Mouse (Mus musculus) E14TG2a.4 (cell line): ENCODE data around the gene Fjx1.

ENCODE experiments used
- CTCF ChIP-seq: conservative IDR thresholded peaks from 2 replicates; pipeline ENCODE4 v1.5.1; 2014; ENCODE audit warnings: low read length
- NANOG ChIP-seq: IDR thresholded peaks from 2 replicates; pipeline ENCODE4 v1.6.1; 2014; ENCODE audit warnings: borderline replicate concordance, low read length, mixed read lengths
- POU5F1 ChIP-seq: IDR thresholded peaks from 2 replicates; pipeline ENCODE4 v1.6.1; 2014; ENCODE audit warnings: low read length, borderline replicate concordance

- TF ChIP-seq CTCF: no peak
- no peak for TF ChIP-seq NANOG
- TF ChIP-seq POU5F1: no peak
Observed at GRCm38 (mm10) chr2:102446851-102447250, 5.4 kb downstream of the Fjx1 start.
